ENCODE assay signal across 27 mouse cellular contexts in the genomic region with DNA sequence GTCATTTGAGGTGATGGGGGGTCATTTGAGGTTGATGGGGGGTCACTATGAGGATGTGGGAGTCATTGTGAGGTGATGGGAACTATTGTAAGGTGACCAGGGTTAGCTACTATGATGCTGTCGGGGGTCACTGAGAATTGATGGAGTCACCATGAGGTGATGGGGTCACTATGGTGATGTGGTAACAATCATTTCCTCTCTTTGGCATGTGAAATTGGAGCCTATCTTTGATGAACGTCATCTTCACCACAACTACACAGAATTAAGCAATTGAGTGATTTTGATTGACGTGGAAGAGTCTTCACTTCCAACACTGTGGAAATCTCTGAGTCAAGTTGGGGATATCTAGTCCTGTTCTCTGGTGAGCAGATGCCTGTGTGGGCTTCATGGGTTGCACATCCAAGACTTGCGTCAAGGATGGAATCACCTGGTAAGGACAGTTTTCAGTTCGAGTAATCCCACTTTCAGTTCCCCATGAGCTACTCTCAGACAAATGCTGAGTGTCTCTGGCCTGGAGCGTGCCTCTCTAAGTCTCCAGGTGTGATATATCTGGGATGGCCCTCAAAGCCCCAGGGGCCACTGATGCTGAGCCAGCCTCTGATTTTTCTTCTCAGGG.
DNase-seq lines count a peak whose midpoint lies in the region; ATAC-seq and TF ChIP-seq lines count a peak whose summit lies in the region.
"Had no signal": no experiment of that assay in that cellular context is flagged by ENCODE, and none has a peak within 500 bp of the region (broad histone marks: within the 10 kb centered on the region; RNA-seq: fewer than 3 reads in every experiment).

No protein-coding gene starts in this region.

- H3K9me3 ChIP-seq in hindbrain, postnatal 0 days (ENCODE audit: low read length) = no peaks in the 10 kb centered on the region
- H3K9me3 ChIP-seq: embryonic facial prominence, embryonic 13.5 days; forebrain, embryonic 12.5 days; forebrain, embryonic 15.5 days; heart, embryonic 12.5 days; heart, embryonic 15.5 days; hindbrain, embryonic 10.5 days; hindbrain, embryonic 13.5 days had no signal

- WGBS in hindbrain, postnatal 0 days = 86% methylated on average over 6 of the region's 6 CpGs

- DNase-seq in 416B (ENCODE audit: low read depth) (peak; percentile 67), A20 (ENCODE audit: low read depth, low spot score) (peak; percentile 54)
- peak; percentile 38 to 46 for DNase-seq in monocyte, adult 2 months (ENCODE audit: low read depth in 1 of 2, low spot score in 2 of 2)
- no peak for DNase-seq in cerebellum, adult 9-11 months
- DNase-seq in thymus, postnatal 0 days (ENCODE audit: low spot score) = no peak
- DNase-seq in lung, postnatal 25 days (ENCODE audit: low spot score) = no peak
- DNase-seq in hindbrain, postnatal 0 days (ENCODE audit: low spot score) = no peak
- DNase-seq: adrenal gland, adult 2 months; adrenal gland, postnatal 14 days; cerebellum, adult 11 months; cerebellum, adult 2 months; cerebellum, postnatal 10 days; cerebellum, postnatal 36 days; gastrocnemius, postnatal 25 days; heart, postnatal 10 days; heart, postnatal 36 days had no signal

- H3K4me2 ChIP-seq in hindbrain, postnatal 0 days (ENCODE audit: low read depth, low read length) = no peak overlapping the region
- H3K4me2 ChIP-seq: embryonic facial prominence, embryonic 13.5 days; forebrain, embryonic 12.5 days; forebrain, embryonic 15.5 days; heart, embryonic 12.5 days; heart, embryonic 15.5 days; hindbrain, embryonic 13.5 days had no signal

- H3K27ac ChIP-seq in hindbrain, postnatal 0 days = no peak overlapping the region
- H3K27ac ChIP-seq: embryonic facial prominence, embryonic 13.5 days; forebrain, embryonic 12.5 days; forebrain, embryonic 15.5 days; heart, embryonic 15.5 days; hindbrain, embryonic 10.5 days; hindbrain, embryonic 13.5 days had no signal

- H3K9ac ChIP-seq in hindbrain, postnatal 0 days (replicated peaks; ENCODE audit: low read length) = no peak overlapping the region
- H3K9ac ChIP-seq: embryonic facial prominence, embryonic 13.5 days; forebrain, embryonic 12.5 days; forebrain, embryonic 15.5 days; heart, embryonic 12.5 days; heart, embryonic 15.5 days; hindbrain, embryonic 13.5 days had no signal

- H3K4me3 ChIP-seq in hindbrain, postnatal 0 days (ENCODE audit: low read length) = no peak overlapping the region
- H3K4me3 ChIP-seq: embryonic facial prominence, embryonic 13.5 days; erythroblast, embryonic 14.5 days; forebrain, embryonic 12.5 days; forebrain, embryonic 15.5 days; heart, embryonic 12.5 days; heart, embryonic 15.5 days; hindbrain, embryonic 10.5 days; hindbrain, embryonic 13.5 days had no signal

- H3K36me3 ChIP-seq in hindbrain, postnatal 0 days (ENCODE audit: insufficient read depth, low read length) = no peaks in the 10 kb centered on the region
- H3K36me3 ChIP-seq: embryonic facial prominence, embryonic 13.5 days; forebrain, embryonic 12.5 days; forebrain, embryonic 15.5 days; heart, embryonic 12.5 days; heart, embryonic 15.5 days; hindbrain, embryonic 10.5 days; hindbrain, embryonic 13.5 days had no signal

- no peak for TF ChIP-seq CTCF in hindbrain, postnatal 0 days (IDR thresholded peaks at IDR 0.05; ENCODE audit: low read depth)

- no peaks in the 10 kb centered on the region for H3K4me1 ChIP-seq in hindbrain, postnatal 0 days (ENCODE audit: insufficient read depth, low read length)
- H3K4me1 ChIP-seq: forebrain, embryonic 12.5 days; forebrain, embryonic 15.5 days; heart, embryonic 12.5 days; heart, embryonic 15.5 days; hindbrain, embryonic 13.5 days had no signal

- no peaks in the 10 kb centered on the region for H3K27me3 ChIP-seq in hindbrain, postnatal 0 days (ENCODE audit: insufficient read depth, low read length)
- H3K27me3 ChIP-seq: embryonic facial prominence, embryonic 13.5 days; forebrain, embryonic 12.5 days; forebrain, embryonic 15.5 days; heart, embryonic 12.5 days; heart, embryonic 15.5 days; hindbrain, embryonic 13.5 days had no signal

- peak; percentile 69 for ATAC-seq in granulocyte monocyte progenitor cell, adult 5-6 weeks (replicated peaks; ENCODE audit: poor library complexity, severe bottlenecking)
- ATAC-seq in hindbrain, postnatal 0 days = no peak
- ATAC-seq: forebrain, embryonic 15.5 days; hindbrain, embryonic 16.5 days; inflammation-experienced regulatory T-cells, adult 6 months had no signal

Comparison
In these comparisons a context has a peak if more than half of its experiments do, and no peak if none do; other contexts are left out.
1. DNase-seq: peak in 416B (single experiment), A20 (single experiment) and monocyte, adult 2 months (2 of 2); none in cerebellum, adult 9-11 months (single experiment), thymus, postnatal 0 days (single experiment), lung, postnatal 25 days (single experiment) and hindbrain, postnatal 0 days (single experiment).